Mouse (Mus musculus) lung, adult 2 months (tissue): ENCODE measurements around the gene Slamf7.

Experiments
- CTCF ChIP-seq: fragments of 200-500 bp; IDR thresholded peaks from 2 replicates; pipeline ENCODE4 v1.5.1; 2011; ENCODE audit warnings: mild to moderate bottlenecking, low read length, control low read depth; ENCODE audit not compliant: insufficient read depth
- POLR2A ChIP-seq: fragments of 200-500 bp; IDR thresholded peaks from 2 replicates; pipeline ENCODE4 v1.6.1; 2011; ENCODE audit warnings: low read depth, mild to moderate bottlenecking, control low read depth, low read length, borderline replicate concordance; ENCODE audit errors: extremely low read depth

- TF ChIP-seq CTCF (no peak), POLR2A (no peak)
Measured at GRCm38 (mm10) chr1:171610026-171610425, 42.8 kb downstream of the Slamf7 start.
